Mouse (Mus musculus) T-helper 17 cell (primary cell): ENCODE measurements around the gene Il27.
"Not testable (repeated sequence)": the region's sequence is repeated elsewhere in the genome, so short reads cannot be mapped to it uniquely, and the experiment has no call there.

ENCODE experiments used
- in situ Hi-C, 2 experiments: fragments of 300-600 bp; cut with MboI, MseI; formaldehyde crosslinking; loops; 1 replicate in 1 of 2; 2 replicates in 1 of 2; pipeline ENCODE4 v1.15.1; 2025; ENCODE audit warnings: high pct_unique_total_duplicates in 2 of 2

Gene Il27

DNA sequence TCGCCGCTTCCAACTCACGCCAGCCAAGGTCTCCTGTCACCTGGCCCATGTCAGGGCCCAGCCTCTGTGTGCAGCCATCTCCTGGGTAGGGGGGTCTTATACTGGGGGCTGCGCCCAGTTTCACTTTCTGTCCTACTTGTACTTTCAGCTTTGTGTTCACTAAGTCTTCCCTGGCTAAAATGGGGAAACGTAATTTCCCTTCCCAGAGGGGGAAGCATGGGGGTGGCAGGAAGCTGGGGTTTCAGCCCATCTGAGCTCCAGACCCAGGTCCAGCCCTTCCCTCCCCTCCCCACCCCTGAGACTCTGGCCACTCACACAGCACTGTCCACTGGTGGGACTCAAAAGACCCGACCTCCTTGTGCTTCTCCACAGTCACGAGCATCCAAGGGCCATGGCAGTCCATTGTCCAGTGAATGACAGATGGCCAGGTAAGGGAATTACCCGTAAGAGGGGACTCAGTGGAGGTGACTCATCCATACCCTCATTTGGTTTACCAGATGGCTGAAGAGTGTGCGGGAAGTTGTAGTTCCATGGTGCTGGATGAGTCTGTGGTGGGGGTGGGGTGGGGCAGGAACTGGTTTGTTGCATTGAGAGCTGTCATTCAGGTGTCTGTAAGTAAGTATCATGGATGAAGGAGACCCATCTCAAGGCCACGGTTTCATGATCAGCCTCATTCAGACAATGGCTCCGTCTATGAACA lies at the start of gene Il27:
Gene Il27, minus strand, starts transcription at position 80 of the 700 bp plus-strand sequence.
- in situ Hi-C loops, result no loop called here

DNA sequence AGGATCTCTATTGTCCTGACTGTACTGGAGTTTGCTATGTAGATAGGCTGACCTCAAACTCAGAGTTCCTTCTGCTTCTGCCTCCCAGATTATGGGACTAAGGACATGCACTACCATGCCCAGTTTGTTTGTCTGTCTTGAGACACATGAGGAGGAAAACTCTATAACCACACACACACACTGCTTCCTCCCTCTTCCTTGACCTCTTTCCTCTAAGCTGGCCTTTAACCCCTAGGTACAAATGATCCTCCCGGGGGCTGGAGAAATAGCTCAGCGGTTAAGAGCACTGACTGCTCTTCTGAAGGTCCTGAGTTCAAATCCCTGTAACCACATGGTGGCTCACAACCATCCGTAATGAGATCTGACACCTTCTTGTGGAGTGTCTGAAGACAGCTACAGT lies 49.6 kb upstream of the Il27 start:
- in situ Hi-C loops, result no loop called here

DNA sequence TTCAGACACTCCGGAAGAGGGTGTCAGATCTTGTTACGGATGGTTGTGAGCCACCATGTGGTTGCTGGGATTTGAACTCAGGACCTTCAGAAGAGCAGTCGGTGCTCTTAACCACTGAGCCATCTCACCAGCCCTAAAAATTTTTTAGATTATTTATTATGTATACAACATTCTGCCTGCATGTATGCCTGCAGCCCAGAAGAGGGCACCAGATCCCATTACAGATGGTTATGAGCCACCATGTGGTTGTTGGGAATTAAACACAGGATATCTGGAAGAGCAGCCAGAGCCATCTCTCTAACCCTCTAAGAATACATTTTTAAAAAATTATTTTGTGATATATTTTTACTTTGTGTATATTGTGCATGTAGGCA lies 48.5 kb upstream of the Il27 start:
- in situ Hi-C loops, result not testable (repeated sequence)

DNA sequence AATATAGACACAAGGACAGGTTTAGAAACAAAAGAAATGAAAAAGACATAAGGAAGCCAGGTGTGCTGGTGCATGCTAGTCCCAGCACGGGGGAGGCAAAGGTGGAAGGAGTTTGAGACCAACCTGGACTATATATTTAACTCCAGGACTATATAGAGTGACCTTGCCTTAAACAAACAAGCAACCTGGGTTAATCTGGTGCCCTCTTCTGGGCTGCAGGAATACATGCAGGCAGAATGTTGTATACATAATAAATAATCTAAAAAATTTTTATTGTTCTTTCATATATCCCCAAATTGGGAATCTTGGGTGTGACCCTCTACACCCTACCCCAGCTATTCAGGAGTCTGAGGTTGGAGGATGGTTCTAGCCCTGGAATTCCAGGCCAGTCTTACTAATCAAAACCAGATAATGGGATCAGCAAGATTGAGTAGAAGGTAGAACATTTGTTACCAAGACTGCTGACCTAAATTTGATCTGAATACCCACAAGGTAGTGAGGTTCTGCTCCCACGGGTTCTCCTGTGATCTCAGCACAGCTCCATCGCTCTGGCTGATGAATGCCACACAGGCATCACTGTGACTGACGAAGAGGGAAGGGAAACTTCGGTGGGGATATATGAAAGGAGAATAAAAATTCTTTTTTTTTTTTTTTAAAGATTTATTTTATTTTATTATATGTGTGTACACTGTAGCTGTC lies 48.0 kb upstream of the Il27 start:
- in situ Hi-C loops, result no loop called here

DNA sequence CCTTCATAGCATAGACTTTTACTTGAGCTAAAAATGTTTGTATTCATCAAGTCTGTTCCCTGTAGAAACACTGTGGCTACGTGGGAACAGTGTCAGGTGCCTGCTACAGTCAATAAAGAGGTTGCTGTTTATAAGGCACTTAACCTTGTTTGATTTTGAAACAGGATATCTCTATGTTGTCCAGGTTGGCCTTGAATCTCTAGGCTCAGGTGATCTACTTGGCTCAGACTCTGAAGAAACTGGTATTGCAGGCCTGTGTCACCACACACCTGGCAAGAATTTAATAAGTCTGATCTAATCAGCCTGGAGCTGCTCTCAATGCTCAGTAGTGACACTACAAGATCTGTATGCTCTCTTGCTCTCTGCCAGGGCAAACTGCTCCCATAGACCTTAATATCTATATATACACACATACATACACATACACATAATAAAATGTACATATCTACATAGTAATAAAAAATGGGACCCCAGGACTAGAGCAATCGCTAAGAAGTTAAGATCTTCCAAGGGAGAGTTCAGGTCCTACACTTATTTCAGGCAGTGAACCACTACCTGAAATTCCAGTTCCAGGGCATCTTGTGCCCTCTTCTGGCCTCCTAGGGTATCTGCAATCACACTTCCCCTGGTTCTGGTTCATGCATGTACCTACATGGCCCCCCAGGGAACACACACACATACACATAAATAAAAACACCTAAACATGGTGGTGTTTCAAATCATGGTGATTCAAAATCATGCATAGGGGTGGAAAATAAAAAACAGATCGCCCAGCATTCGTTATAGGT lies 42.2 kb upstream of the Il27 start:
- in situ Hi-C loops, result loop anchor here (5.0 to 10.0 kb wide), 2 partner anchors 60 to 62 kb away; no protein-coding TSS in a partner anchor

DNA sequence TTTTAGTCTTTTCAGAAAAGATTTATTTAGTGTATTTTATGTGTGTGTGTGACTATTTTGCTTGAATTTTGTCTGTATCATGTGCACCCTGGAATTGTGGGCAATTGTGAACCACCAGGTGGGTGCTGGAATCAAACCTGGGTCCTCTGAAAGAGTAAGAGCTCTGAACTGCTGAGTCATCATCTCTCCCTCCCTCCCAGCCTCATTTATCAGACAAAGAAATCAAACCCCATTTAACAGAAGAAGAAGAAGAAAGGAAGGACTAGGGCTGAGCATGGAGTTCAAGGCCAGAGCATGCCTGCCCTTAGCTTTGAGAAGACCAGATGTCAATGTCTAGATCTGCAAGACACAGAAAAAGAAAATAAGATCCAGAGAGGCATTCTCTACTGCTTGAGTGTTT lies 40.6 kb upstream of the Il27 start:
- in situ Hi-C loops, result loop anchor here (5.0 to 10.0 kb wide), 2 partner anchors 58 to 61 kb away; no protein-coding TSS in a partner anchor

DNA sequence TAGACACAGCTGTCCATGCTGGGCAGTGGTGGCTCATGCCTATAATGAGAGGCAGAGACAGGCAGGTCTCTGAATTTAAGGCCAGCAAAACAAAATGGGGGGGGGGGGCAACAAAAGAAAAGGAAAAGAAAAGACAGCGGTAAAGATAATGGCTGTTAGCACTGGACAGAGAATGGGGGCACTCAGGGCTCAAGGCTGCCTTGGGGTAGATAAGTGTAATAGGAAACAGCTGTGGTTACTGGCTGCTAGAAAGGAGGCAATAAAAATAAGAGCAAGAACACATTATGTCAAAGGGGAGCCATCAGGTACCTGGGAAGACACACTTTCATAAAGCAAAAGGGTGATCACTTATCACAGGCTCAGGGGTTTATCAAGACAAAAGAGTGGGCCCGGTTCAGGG lies 37.7 kb upstream of the Il27 start:
- in situ Hi-C loops, result loop anchor here in 1 of 2 experiments (10.0 kb wide), 1 partner anchor 58 kb away; no protein-coding TSS in a partner anchor

DNA sequence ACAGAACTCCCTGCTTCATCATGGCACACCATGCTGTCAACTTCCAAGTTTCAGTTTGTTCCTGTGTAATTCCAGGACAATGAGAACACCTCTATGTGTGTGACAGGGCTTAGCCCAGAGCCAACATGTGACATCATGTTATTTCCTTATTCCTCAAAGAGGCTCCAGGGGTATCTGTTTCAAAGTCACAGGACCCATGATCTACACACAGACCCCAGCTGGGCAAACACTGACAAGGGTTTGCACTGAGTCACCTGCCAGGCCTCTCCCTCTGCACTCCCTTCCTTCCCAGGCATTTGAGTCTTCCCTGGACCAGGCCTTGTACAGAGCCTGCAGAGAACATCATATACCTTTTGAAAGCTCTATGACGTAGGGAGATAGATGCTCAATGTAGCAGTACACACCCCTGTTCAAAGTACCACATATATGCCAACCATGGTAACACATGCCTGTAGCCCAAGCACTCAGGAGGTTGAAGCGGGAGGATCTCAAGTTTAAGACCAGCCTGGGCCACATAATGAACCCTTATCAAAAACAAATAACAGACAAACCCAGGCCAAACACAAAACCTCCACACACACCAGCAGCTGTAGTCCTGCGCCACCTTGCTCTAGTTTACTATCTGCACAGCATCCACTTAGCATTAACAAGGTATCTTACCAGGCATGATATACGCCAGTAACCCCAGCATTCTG lies 36.2 kb upstream of the Il27 start, which contains the start of gene Nupr1:
Gene Nupr1, minus strand, starts transcription at position 38 of the 695 bp plus-strand sequence.
- in situ Hi-C loops, result loop anchor here in 1 of 2 experiments (10.0 kb wide), 1 partner anchor 56 kb away; no protein-coding TSS in a partner anchor

DNA sequence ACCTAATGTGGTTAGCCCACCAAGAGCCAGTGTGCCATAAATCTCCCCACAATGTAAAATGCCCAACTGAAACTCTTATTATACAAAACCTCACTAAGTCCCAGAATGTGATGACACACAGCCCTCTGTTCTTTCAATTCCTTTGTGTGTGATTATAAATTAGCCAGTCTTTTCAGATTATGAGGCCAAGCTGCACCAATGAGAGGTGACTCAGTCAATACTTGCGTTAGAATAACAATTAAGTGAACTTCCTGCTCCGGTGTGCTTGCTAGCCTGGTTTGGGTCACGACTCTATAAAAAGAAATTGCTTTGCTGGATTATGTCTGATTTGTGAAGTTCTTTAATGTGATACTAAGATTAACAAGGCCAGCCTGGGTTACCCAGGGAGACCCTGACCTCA lies 35.2 kb upstream of the Il27 start:
- in situ Hi-C loops, result loop anchor here in 1 of 2 experiments (10.0 kb wide), 1 partner anchor 55 kb away; no protein-coding TSS in a partner anchor

DNA sequence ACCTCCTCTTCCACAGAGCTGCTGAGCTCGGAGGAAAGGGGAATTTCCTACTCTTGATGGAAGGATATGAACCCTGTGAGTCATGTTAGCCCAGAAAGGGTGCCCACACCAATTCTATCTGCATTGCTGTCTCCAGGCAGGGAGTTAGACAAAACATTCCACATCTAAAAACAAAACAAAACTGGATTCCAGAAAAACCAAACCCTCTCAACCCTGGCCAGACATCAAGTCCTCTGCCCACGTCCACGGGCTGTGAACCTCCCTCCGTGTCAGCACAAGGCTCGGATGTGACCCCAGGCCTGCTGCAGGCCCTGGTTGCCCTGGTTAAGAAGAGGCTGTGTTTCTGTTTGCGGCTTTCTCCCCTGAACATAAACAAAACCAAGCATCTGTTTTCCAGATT lies 33.4 kb upstream of the Il27 start:
- in situ Hi-C loops, result no loop called here

DNA sequence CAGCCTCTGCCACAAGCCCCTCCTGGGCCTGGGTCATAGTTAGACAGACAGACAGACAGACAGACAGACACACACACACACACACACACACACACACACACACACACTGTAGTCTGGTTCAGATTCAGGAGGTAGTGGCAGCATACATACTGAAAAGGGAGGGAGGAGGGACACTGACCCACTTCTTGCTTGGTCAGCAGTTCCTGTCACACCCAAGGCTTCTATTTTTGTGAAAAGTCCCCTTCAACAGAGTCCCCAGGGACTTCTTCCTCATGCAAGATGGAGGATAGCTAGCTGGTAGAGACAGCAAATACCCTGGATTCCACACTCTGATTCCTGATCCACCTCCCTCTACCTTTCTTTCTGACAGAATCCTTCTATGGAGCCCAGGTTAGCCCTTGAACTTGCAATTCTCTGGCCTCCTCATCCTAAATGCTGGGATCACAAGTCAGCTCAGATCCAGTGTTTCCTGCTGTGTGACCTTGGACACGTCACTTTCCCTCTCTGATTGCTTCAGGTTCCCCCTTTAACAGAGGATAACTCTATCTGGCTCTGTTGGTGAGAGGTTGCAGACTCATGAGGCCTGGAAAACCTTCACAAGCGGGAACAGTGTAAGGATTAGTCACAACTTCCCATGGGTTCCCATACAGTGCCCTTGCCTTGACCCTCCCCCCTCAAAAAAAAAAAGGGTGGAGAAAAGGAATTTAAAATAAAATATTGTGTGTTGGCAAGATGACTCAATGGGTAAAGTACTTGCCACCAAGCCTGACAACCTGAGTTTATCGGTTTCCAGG lies 31.3 kb upstream of the Il27 start:
- in situ Hi-C loops, result no loop called here

DNA sequence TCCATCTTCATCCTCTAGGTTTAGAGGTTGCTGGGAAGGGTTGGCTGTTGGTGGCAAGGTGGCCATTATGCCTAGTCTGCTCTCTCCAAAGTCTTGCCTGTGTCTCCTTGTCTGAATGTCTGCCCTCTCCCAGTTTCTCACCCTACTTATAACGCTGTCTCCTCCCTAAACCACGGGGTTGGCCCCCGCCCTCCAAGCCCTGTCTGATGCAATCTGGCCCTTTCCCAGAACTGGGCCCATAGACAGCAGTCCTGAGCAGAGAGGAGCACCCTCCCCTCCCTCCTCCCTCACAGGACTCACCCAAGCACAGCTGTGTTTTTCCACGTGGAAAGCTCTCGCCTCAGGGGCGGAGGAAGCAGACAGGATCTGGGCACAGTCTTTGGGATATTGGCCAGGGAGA lies 30.6 kb upstream of the Il27 start:
- in situ Hi-C loops, result no loop called here

DNA sequence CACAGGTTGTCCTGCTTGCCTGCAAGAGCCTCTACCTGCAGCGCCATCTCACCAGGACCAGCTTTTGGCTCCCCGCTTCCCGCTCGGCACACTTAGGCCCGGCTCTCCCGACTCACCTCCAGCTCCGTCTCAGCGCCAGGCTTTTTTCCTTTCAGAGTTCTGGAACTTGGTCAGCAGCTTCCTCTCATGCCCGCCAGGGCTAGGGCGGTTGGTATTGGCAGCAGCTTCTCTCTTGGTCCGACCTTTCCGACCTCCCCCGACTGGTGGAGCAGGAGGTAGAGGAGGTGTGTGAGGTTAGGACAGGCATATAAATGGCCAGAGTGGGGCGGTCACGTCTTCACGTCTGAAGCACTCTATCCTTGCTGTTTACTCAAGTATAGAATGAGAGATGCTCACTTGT lies 30.0 kb upstream of the Il27 start:
- in situ Hi-C loops, result no loop called here

DNA sequence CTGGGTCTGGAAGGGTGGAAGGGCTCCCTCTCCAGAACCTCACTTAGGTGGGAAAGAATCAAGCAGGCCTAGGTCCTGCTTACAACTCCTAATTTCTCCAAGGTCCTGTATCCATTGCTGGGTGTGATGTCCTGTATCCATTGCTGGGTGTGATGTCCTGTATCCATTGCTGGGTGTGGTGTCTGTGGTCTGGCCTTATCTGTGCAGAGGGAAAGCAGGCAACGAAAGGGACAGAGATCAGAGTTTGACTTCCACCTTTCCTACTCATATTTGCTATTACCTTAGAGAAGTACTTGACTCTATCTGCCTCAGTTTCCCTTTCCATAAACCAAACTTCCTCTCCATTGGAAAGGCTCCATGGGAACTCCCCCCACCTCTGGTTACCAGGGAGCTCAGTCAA lies 28.6 kb upstream of the Il27 start:
- in situ Hi-C loops, result no loop called here

DNA sequence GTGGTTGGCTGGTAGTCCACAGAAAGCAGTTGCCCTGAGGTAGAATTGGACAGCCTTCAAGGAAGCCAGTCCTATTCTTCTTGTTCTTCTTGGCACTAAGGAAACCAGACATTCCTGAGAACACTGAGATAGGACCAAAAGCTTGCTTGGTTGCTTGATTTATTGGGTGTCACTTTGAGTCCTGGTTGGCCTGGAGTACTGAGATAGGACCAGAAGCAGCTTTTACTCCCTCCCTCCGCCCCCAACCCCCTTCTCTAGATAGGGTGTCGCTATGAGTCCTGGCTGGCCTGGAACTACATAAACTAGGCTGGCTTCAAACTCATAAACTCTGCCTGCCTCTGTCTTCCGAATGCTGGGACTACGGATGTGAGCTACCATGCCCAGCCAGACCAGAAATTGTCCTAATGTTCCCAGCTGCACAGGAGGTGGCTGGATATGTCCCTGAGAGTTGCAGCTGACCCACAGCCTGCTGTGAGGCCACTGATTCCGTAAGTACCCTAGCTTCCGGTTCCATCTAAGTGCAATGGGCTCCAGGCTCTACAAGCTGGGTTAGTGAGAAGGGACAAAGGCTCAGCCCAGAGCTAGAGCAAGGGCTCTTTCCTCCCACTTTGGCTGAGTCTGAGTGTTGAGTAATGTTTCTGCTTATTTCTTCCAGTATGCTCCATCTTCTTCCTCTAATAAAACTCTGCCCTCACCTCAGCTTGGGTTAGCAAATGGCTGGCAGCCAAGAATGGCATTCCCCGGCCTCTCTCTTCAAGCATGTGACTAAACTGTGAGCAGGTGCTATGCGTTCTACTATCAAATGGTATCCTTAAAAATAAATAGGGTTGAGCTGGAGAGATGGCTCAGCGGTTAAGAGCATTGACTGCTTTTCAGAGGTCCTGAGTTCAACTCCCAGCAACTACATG lies 27.0 kb upstream of the Il27 start:
- in situ Hi-C loops, result no loop called here

DNA sequence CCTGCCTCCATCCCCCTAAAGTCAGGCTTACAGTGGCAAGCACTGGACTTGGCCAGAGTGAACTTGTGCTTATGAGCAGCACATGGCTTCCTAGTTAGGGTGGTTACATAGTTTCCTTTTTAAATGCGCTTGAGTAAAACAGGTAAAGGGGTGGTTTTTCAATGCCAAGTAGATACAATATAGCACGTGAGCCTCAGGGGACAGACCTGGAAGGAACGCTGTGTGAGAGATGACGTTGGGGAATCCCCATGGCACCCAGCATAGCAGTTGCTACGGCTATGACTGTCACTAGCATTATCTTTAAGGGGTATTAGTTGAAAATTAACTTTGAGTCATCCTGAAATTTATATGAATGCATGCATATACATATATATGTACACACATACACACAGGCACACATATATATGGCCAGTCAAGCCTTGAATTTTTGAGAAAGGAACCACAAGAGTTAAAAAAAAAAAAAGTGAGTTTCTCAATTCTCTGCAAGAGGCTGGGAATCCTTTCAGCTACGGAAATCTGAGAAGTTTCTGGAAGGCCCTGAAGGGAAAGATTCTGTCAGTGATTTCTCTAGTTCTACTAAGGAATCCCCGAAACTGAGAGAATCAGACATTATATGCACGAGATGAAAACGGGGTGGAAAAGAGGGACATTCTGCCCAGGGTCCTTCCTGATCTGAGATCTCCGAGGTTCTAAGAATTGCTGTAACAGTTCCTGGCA lies 25.0 kb upstream of the Il27 start:
- in situ Hi-C loops, result no loop called here

DNA sequence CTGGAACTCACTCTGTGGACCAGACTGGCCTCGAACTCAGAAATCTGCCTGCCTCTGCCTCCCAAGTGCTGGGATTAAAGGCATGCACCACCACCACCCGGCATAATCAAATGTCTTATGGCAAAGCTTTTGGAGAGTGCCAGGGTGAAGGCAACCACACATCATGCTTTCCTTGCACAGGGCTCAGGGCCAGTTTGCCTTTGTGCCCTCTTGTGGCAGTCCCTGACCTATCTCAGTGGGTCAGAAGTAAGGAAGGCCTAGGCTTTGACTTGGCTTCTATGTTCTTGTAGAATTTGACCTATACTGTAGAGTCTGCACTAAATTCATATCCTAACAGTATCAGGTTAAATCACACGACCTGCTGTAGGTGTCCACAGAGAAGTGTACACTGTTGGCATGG lies 22.0 kb upstream of the Il27 start:
- in situ Hi-C loops, result no loop called here

DNA sequence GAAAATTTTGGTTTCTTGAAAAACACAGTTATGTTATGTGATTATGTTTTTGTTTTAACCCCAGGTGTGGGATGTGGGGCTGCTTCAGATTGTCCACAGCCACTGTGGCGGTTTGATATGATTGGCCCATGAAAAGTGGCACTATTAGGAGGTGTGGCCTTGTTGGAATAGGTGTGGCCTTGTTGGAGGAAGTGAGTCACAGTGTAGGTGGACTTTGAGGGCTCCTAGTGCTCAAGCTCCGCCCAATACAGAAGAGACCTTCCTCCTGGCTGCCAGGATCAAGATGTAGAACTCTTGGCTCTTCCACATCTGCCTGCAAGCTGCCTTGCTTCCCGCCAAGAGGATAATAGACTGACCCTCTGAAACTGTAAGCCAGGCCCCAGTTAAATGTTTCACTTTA lies 18.0 kb upstream of the Il27 start:
- in situ Hi-C loops, result no loop called here

DNA sequence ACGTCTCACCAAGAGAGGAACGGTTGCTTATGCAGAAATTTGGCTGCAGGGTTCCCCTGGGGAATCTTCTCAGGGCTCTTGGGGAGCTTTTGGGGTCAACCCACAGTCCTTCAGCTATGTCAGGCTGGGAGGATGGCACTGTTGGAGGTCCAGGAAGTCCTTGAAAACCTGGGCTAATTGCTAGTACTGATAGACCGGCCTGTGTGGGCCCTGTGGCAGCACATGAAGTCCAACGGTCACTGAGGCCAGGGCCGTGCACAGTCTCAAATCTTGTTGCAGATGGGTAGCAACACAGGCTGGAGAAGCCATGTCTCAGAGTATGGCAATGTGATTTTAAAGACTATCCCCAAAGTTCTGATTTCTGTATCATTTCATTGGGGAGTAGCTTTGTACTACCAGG lies 13.1 kb upstream of the Il27 start:
- in situ Hi-C loops, result no loop called here
